Mouse (Mus musculus) cerebellum, adult 11 months (tissue): ENCODE results near the gene Atxn7l1.

ENCODE experiments used
- DNase-seq: peaks from one replicate; pipeline ENCODE4 v3.0.0; 2022

Atxn7l1 gene

DNA sequence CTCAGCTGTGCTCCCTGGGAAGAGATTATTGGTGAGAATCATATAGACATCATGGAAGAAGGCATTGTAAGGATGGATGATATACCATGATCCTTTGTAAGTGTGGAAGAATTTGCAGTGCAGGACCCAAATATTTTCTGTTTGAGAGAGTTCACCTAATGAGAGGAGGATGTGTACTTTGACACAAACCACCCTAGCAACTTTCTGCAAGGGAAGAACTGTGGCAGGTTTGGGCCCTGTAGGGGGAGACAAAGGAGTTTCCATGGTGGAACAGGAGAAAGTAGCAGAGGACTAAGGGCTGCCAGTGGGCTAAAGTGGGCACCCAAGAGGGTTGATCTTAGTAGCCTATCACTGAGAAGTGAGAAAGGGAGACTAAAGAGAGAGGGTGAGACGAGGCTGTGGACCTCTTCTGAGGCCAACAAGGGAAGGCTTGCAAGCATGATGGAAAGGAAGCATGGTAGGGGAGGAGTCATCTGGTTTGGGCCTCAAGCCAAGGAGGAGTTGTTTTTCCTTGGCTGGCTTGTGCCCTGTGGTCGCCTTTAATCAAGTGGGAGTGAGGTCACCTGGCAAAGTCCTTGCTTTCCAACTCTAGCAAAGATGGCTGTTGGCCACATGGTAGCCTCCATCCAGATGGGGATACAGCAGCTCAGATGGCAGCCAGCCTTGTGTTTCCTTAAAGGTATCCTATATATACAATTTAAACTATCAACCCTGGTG lies 243.5 kb downstream of the Atxn7l1 start:
- DNase-seq = no peak

DNA sequence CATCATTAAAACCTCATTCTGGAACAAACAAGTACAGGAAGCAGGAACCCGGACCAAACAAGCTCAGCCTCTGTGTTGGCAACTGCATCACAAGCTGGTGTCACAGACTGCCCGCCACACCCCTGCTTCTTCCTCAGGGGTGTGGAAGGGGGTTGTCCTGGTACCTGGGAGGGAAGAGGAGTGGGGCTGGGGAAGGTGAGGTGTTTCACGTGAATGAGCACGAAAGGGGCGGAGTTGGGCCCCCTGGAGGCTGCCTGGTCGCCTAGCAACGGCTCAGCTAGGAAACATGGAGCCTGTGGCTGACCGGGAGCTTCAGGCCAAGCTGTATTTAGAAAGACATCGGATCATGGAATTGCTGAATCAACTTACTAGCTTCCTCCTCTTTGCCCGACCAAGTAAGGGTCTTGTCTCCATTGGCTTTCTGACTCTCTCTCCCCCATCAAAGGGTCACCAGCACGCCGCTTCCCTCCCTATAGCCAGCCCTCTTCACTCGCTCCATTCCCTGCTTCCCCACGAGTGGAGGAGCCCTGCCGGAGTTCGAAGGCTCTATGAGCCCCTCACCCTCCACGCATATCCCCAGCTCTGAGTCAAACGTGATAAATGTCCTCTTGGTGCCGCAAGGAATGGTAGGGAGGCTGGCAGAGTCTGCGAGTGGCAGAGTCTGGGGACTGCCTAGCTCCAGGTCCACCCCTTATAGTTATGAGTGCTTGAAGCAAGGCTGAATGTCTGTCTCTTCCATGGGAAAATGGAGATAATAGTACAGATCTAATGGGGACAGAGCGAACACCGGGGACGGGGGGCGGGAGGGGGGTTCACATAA lies 247.5 kb downstream of the Atxn7l1 start, which contains the start of gene Efcab10:
Gene Efcab10, plus strand, starts transcription at position 51 of the 820 bp plus-strand sequence.
- DNase-seq = no peak

DNA sequence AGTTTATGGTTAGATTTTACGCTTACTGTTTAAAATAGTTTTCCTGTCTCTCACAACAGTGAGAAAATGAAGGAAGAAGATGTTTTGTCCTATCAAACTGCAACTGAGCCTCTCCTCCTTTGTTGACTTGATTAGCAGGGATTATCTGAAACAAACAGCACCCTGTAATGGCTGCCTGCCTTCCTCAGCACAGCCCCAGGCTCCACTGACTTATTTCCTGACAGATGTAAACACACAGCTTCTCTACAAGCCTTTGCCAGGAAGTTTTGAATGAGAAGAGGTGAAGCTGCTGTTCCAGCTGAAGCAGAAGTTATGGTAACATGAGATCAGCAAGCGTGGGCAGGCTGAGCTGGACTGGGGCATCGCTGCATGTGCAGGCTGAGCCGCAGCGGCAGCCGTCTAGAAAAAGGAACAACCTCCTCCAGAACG lies 255.8 kb downstream of the Atxn7l1 start:
- no peak for DNase-seq

DNA sequence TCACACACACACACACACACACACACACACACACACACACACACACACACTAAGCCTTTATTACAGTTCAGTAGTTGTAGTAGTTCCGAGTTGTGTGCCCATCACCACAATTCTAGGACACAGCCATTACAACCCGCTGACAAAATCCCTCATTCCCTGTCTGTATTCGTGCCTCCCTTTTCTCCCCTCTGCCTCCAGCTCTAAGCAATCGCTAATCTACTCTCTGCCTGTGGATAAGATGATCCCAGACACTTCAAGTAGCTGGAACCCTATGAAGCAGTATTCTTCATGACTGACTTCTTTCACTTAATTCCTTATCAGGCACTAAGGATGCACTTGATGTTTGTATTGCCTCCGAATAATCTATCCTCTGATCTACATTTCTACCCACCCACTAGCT lies 257.5 kb downstream of the Atxn7l1 start:
- no peak for DNase-seq

DNA sequence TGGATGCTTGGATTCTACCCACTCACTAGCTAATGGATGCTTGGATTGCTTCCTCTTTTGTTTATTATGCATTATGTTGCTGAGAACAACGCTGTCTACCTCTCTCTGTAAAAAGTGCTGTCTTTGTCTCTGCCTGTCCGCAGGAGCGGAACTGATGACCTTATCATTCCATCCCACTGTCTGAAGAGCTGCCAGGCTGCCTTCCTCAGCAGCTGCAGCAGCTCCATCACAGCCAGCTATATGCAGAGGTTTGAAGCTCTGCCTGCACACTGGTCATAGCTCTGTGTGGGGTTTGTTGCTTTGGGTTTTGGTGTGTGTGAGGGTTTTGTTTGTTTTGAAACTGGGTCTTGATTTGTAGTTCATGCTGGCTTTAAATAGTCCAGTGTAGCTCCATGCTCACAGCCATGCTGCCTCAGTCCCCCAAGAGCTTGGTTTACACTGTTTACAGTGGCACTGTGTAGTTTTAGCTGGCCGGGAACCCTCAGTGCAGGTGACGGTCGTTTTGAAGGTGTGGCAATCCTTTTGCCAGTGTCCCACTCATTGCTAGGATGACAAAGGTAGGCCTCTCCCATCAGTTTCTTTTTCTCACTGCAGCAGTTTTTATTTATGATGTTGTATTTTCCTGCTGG lies 258.0 kb downstream of the Atxn7l1 start:
- DNase-seq = no peak

DNA sequence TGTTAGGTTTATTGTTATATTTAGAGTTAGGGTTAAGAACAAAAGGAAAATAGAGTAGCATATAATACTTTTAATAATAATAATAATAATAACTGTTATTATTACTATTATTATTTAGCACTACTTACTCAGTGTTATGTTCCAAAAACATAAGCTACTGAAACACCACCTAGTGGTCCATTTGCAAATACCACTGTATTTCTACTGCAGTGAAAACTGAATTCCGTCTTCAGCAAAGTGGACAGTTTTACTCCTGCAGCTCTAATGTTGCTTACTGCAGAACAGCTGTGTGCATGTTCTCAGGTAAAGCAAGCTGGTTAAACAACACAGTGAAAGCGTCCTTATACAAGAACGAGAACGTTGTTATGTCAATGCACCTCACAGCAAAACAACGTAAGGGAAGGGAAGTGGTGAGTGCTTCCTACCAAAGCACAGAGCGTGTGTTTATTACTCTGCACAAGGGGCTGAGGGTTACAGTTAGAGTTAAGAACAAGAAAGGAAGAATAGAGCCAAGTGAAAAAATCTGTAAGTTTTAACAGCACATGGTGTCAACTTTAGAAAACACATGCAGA lies 264.2 kb downstream of the Atxn7l1 start:
- DNase-seq = no peak
